Mouse (Mus musculus) lung, embryonic 14.5 days (tissue): Measurements from ENCODE around the gene Hexim2. TPM values are rescaled to one million over a fixed set of nuclear protein-coding genes. Genes with fewer than 3 reads are reported as not detected.

Experiments
- ATAC-seq: fragments of 200-750 bp; cut with Nextera tagmentation; 2 replicates; pipeline ENCODE4 v1.8.0; 2017; ENCODE audit warnings: mild to moderate bottlenecking, moderate TSS enrichment, moderate library complexity; ENCODE audit not compliant: insufficient read depth
- DNase-seq: peaks from one replicate; pipeline ENCODE4 v3.0.0-alpha.2; 2015
- H3K27ac ChIP-seq: fragments of 300-500 bp; sonication (generic); 2 replicates; pipeline ENCODE4 v1.5.1; 2014; ENCODE audit warnings: low read depth, mild to moderate bottlenecking, moderate library complexity
- H3K27me3 ChIP-seq: fragments of 300-500 bp; sonication (generic); 2 replicates; pipeline ENCODE4 v1.6.1; 2014; ENCODE audit warnings: low read length, control low read depth; ENCODE audit not compliant: insufficient read depth
- H3K36me3 ChIP-seq: fragments of 300-500 bp; sonication (generic); 2 replicates; pipeline ENCODE4 v1.6.1; 2014; ENCODE audit warnings: control low read depth; ENCODE audit not compliant: insufficient read depth
- H3K4me1 ChIP-seq: fragments of 300-500 bp; sonication (generic); 2 replicates; pipeline ENCODE4 v1.6.1; 2014; ENCODE audit warnings: antibody characterized with exemption, control low read depth; ENCODE audit not compliant: insufficient read depth
- H3K4me2 ChIP-seq: fragments of 300-500 bp; sonication (generic); 2 replicates; pipeline ENCODE4 v1.6.1; 2014; ENCODE audit warnings: mild to moderate bottlenecking
- H3K4me3 ChIP-seq: fragments of 300-500 bp; sonication (generic); 2 replicates; pipeline ENCODE4 v1.5.1; 2014; ENCODE audit warnings: low read depth, low read length
- H3K9ac ChIP-seq: fragments of 300-500 bp; sonication (generic); 2 replicates; pipeline ENCODE4 v1.6.1; 2014
- H3K9me3 ChIP-seq: fragments of 300-500 bp; sonication (generic); 2 replicates; pipeline ENCODE4 v1.6.1; 2016; ENCODE audit warnings: low read depth, low read length, control low read depth
- CTCF ChIP-seq: IDR thresholded peaks from 2 replicates; pipeline ENCODE4 v1.5.1; 2016; ENCODE audit warnings: antibody characterized with exemption, low read depth
- WGBS: fragments of 180-500 bp; shearing (Covaris S2); extraction: QIAGEN DNeasy Blood & Tissue Kit; methylation state at CpG from one replicate; pipeline ENCODE4 v1.1.7; 2014; 5-methylcytosine and 5-hydroxymethylcytosine counted together
- polyA plus RNA-seq: library from polyadenylated mRNA; unstranded; fragments of >200 nt; fragmentation: Nextera tagmentation; extraction: Ambion mirVana; gene quantifications from 2 replicates; pipeline ENCODE4 v1.2.1, GENCODE M21; 2014

Gene Hexim2
- polyA plus RNA-seq, 1 experiment from 2014 or later, result 9.3 TPM

DNA sequence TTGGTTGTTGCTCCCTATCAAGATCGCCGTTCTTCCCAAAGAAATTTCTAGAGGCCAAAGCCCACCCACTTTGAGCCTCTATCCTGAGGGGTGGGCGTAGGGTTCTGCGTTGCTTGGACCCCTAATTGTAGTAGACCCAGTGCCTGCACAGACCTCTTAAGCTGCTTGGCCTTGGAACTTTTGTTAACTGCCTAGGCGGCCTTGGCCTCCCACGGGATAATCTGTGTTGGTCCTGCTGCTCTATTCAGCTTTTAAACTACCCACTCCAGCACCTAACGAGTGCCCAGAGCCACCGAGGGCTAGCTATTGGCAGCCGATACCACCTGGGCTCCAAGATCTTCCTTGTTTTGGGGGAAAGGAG lies 19.7 kb upstream of the Hexim2 start:
- no peak for TF ChIP-seq CTCF
- no peaks in the 10 kb centered on the region for H3K36me3 ChIP-seq
- H3K27ac ChIP-seq, result peak overlapping the region; percentile 58
- peak overlapping the region; percentile 41 for H3K4me3 ChIP-seq
- peaks cover 17% of the 10 kb centered on the region for H3K4me1 ChIP-seq
- DNase-seq (no peak), ATAC-seq (no peak)
- peak overlapping the region; percentile 59 for H3K9ac ChIP-seq
- H3K4me2 ChIP-seq, result peak overlapping the region; percentile 86
- no peaks in the 10 kb centered on the region for H3K27me3 ChIP-seq
- no peaks in the 10 kb centered on the region for H3K9me3 ChIP-seq
- WGBS, result 27% methylated on average over 9 of the region's 9 CpGs

DNA sequence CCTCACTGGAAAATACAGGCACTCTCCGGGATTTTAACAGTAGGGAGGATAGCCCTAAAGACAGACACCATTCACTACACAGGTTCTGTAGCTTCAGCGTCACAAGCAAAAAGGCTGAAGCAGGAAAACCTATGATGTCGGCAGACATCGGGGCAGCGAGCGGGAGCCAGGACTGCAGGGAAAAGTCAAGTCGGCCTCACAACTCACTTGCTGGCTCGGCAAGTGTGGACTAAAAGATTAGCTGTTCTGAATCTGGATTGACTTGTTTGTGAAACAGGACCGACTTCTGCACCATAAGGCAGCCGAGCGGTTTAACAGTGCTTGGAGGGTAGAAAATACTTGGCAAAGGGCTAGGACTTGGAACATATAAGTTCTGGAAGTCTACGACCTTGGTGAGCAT lies 19.2 kb upstream of the Hexim2 start:
- Histone ChIP-seq H3K27me3 (no peaks in the 10 kb centered on the region), H3K4me2 (peak overlapping the region; percentile 86; the same call in 1 of the 2 replicates), H3K4me3 (no peak overlapping the region), H3K36me3 (no peaks in the 10 kb centered on the region), H3K27ac (no peak overlapping the region), H3K9ac (no peak overlapping the region), H3K4me1 (peaks cover 17% of the 10 kb centered on the region), H3K9me3 (no peaks in the 10 kb centered on the region)
- ATAC-seq (no peak), DNase-seq (no peak)
- 43% methylated on average over 12 of the region's 12 CpGs for WGBS
- no peak for TF ChIP-seq CTCF

GRCm38 (mm10) chr11:103113771-103114170 lies 18.5 kb upstream of the Hexim2 start:
- DNase-seq (no peak), ATAC-seq (no peak)
- Histone ChIP-seq H3K27ac (no peak overlapping the region), H3K9me3 (no peaks in the 10 kb centered on the region), H3K4me2 (no peak overlapping the region), H3K27me3 (no peaks in the 10 kb centered on the region), H3K4me1 (peaks cover 17% of the 10 kb centered on the region), H3K9ac (no peak overlapping the region), H3K36me3 (no peaks in the 10 kb centered on the region), H3K4me3 (no peak overlapping the region)
- 80% methylated on average over 4 of the region's 4 CpGs for WGBS
- TF ChIP-seq CTCF, result no peak

DNA sequence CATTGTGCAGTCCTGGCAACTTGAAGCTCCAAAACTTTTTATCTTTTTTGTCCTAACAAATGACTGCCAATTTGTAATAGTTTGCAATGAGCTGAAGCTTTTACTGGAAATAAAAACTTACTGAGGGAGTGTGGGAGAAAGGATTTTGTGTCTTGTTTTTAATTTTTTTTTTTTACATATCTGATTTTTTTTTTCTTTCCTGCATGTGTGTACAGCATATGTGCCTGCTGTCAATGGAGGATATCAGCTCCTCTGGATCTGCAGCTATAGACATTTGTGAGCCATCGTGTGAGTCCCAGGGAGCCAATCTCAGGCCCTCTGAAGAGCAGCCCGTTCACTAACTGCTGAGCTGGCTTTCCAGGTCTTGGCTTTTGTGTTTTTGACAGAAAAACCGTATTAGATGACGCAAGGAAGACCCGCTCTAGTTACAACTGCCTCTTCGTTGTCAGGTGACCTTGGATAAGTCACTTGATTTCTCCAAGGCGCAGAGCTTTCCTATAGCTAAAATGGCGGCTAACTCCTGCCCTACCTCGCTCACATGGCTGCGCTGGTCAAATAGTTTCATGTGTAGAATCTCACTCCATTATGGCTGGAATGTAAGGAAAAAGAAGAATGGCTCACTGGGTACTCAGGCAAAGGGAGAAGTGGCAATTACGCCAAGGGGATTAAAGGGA lies 17.8 kb upstream of the Hexim2 start:
- peak overlapping the region; percentile 68 for H3K4me3 ChIP-seq
- peaks cover 17% of the 10 kb centered on the region for H3K4me1 ChIP-seq
- H3K4me2 ChIP-seq, result peak overlapping the region; percentile 96
- H3K27me3 ChIP-seq, result no peaks in the 10 kb centered on the region
- H3K36me3 ChIP-seq, result no peaks in the 10 kb centered on the region
- 87% methylated on average over 11 of the region's 11 CpGs for WGBS
- no peaks in the 10 kb centered on the region for H3K9me3 ChIP-seq
- no peak for TF ChIP-seq CTCF
- H3K9ac ChIP-seq, result peak overlapping the region; percentile 83
- DNase-seq (no peak), ATAC-seq (no peak)
- H3K27ac ChIP-seq, result peak overlapping the region; percentile 94

DNA sequence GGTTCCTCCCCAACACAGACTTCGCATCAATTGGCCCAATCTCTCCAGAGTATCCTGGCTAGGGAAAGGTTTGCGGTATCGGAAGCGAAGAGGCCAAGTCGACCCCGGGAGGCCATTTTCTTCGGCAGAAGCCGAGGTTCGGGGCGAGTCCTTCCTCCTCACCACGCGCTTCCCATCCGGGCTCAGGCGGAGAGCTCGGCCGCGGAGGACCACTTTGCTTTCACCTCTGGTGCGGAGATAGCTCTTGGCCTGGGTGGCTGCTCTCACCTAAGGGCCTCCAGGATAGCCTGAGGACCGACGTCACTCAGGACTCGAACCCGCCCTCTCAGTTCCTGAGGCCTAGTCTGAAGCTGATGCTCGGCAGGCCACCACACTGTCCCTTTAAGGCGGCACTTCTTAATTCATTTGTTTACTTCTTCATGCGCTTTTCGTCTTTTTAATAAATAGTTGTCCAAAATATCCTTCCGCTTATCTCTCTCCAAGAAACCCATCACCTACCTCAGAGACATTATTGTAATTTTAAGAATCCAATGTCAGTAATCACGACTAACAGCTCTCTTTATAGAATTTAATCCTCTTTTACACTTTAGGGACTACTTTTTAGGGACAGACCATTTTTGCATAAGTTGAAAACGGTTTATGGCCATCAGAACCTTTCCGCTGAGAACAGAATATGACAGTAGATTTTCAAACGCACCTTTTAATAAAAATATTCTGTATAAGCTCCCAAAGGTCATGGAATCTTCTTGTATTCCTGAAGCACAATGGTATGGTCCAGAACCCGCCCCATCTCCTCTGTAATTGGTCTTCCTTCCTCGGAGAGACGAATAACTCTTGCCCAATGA lies 16.8 kb upstream of the Hexim2 start:
- TF ChIP-seq CTCF, result no peak
- under 1% methylated on average over 34 of the region's 34 CpGs for WGBS
- ATAC-seq (peak; percentile 75), DNase-seq (peak; percentile 91)
- Histone ChIP-seq H3K4me1 (peaks cover 17% of the 10 kb centered on the region), H3K4me3 (peak overlapping the region; percentile 68), H3K9ac (peak overlapping the region; percentile 83), H3K27me3 (no peaks in the 10 kb centered on the region), H3K36me3 (no peaks in the 10 kb centered on the region; the same call in 1 of the 2 replicates), H3K9me3 (no peaks in the 10 kb centered on the region), H3K27ac (peak overlapping the region; percentile 94), H3K4me2 (peak overlapping the region; percentile 96)

DNA sequence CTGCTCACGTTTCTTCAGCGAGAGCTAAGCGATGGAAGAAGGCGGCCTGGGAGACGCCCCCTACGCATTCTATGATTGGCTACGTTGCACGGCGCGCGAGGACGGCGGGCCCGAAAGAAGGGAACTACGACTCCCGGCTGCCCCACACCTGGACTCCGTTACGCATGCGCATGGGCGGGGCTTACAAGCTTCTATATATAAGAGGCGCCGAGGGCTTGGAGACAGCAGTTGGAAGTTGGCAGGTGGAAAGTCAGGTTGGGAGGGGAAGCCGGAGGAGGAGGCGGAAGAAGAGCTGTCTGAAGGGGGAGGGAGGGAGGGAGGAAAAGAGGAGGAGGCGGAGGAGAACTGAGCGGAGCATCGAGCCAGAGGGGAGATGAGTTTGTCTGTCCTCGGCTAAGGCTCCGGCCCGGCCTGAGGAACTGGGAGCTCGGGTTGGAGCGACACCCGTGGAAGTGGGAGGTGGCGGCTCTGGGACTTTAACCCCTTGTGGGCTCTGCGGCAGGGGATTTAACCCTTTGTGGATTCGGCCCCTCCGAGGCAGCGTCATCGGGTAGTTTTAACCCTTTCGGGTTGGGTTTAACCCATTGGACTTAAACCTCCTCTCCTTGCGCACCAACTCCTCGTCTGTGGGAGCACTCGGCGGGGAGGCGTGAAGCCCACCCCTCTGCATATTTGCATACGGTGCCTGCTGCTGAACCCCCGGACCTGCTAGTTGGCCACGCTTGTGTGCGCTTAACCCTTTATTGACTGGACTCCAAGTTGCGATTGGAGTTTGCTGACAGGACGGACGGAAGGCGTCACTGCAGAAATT lies 16.0 kb upstream of the Hexim2 start, which contains the start of gene Hexim1:
Gene Hexim1, plus strand, starts transcription at position 224 of the 811 bp plus-strand sequence.
- TF ChIP-seq CTCF, result peak; percentile 1; the same call in 1 of the 2 replicates

More for the DNA sequence above, 16.0 kb upstream of the Hexim2 start, which contains the start of gene Hexim1:
- Histone ChIP-seq H3K4me2 (peak within 1 kb of the TSS; percentile 96), H3K27me3 (no peaks in the 10 kb centered on the region), H3K4me1 (peaks cover 16% of the 10 kb centered on the region), H3K27ac (peak within 1 kb of the TSS; percentile 94), H3K36me3 (no peaks in the 10 kb centered on the region; the same call in 1 of the 2 replicates), H3K4me3 (peak within 1 kb of the TSS; percentile 68), H3K9ac (peak within 1 kb of the TSS; percentile 83), H3K9me3 (no peaks in the 10 kb centered on the region)
- DNase-seq (peak; percentile 100), ATAC-seq (peak; percentile 93)
- WGBS, result under 1% methylated on average over 52 of the region's 53 CpGs
